Mouse (Mus musculus) brain, embryonic 14.5 days (tissue): ENCODE results near the gene Map4k3.

Experiments
- CTCF ChIP-seq: fragments of 200-500 bp; IDR thresholded peaks from 2 replicates; pipeline ENCODE4 v1.5.1; 2012; ENCODE audit warnings: inconsistent platforms, mild to moderate bottlenecking, moderate library complexity, borderline replicate concordance; ENCODE audit not compliant: insufficient read depth, insufficient read length; ENCODE audit errors: extremely low read depth
- POLR2A ChIP-seq: fragments of 200-500 bp; IDR thresholded peaks from 2 replicates; pipeline ENCODE4 v1.6.1; 2012; ENCODE audit warnings: mild to moderate bottlenecking, inconsistent platforms, borderline replicate concordance; ENCODE audit not compliant: poor library complexity, insufficient read depth, insufficient read length, severe bottlenecking; ENCODE audit errors: extremely low read depth

DNA sequence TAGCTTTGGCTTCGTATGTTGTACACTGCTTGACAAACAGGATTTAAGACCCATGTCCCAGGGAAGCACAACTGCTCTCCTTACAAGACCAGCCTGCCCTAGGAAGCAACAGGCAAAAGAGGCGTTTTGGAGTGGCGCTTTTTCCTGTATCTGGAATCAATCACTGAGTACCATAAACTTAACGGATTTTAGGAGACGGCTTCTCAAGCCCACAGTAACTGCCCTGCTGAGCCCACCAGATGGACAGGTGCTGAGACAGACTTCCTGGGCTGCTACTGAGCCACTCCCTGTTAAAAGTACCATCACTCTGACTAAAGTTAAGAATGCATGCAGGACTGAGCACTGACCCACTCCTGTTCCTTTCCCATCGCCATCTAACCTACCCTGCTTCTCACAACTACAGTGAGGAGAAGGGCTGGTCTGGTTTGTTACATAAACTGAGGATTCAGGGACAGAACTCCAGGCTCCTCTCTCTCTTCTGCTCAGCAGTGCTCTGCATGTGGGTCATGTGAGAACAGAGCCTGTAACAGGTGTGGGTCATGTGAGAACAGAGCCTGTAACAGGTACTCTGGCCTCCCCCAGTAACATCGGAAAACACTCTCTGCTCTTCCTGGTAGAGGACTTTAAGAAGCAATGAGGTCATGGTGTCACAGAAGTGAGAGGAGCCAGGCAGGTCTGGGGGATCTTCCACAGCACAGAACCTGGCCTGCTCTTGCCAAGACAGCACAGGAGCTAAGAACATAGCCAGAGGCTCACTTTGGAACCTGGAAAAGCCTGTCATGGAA, 65.3 kb downstream of the Map4k3 start:
- no peak for TF ChIP-seq CTCF
- TF ChIP-seq POLR2A, result no peak
